In the genomic region with DNA sequence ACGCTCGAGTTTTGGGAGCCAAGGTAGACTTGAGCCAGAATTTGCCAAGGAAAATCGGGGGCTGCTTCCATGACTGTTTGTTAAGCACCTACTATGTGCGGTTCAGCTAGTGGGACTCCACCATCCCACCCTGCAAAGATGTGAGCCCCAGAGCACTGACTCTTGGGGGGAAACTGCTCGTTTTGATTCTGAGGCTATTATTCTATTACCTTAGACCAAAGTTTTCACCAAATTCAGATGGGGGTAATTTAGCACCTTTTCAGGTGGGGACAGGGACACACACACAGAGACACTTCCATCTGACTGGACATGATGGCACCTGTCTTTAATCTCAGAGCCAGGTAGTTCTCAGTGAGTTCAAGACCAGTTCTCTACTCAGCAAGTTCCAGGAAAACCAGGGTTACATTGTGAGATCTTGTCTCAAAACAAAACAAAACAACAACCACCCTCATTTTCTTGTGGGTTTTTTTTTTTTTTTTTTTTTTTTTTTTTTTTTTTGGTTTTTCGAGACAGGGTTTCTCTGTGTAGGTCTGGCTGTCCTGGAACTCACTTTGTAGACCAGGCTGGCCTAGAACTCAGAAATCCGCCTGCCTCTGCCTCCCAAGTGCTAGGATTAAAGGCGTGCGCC, we compare ENCODE assay signal across 9 mouse cellular contexts. TPM values are rescaled to one million over a fixed set of nuclear protein-coding genes. Genes with fewer than 3 reads are reported as not detected.
A peak's percentile ranks its signal among the peaks of the same experiment; 100 is the strongest.
DNase-seq lines count a peak whose midpoint lies in the region; ATAC-seq lines count a peak whose summit lies in the region.
"Had no signal": no experiment of that assay in that cellular context is flagged by ENCODE, and none has a peak within 500 bp of the region (broad histone marks: within the 10 kb centered on the region; RNA-seq: fewer than 3 reads in every experiment).

No protein-coding gene starts in this region.

- peak overlapping the region; percentile 59 for H3K4me3 ChIP-seq in heart, embryonic 15.5 days
- peak overlapping the region; percentile 65 for H3K4me3 ChIP-seq in hindbrain, embryonic 12.5 days
- H3K4me3 ChIP-seq in midbrain, embryonic 11.5 days (ENCODE audit: low read depth, low read length): peak overlapping the region; percentile 59

- ATAC-seq in heart, embryonic 15.5 days (replicated peaks; ENCODE audit: insufficient number of reproducible peaks, insufficient read depth, low FRiP score, low read depth): no peak
- peak; percentile 24; the same call in 1 of the 2 replicates for ATAC-seq in hindbrain, embryonic 12.5 days (ENCODE audit: low FRiP score)
- no peak; the same call in 1 of the 2 replicates for ATAC-seq in midbrain, embryonic 11.5 days (ENCODE audit: low FRiP score)

- peak overlapping the region; percentile 96 for H3K4me2 ChIP-seq in heart, embryonic 15.5 days
- H3K4me2 ChIP-seq in hindbrain, embryonic 12.5 days (replicated peaks): peak overlapping the region; percentile 92
- H3K4me2 ChIP-seq in midbrain, embryonic 11.5 days: peak overlapping the region; percentile 93

- intact Hi-C loops in left cerebral cortex, postnatal 4 days (cut with DNase I): no loop called here

- H3K27ac ChIP-seq in heart, embryonic 15.5 days: no peak overlapping the region
- H3K27ac ChIP-seq in hindbrain, embryonic 12.5 days: peak overlapping the region; percentile 79; the same call in 1 of the 2 replicates
- no peak overlapping the region for H3K27ac ChIP-seq in midbrain, embryonic 11.5 days (ENCODE audit: low read depth, low read length)

- 45% methylated on average over 8 of the region's 9 CpGs for WGBS in heart, embryonic 15.5 days
- 50% methylated on average over 8 of the region's 9 CpGs for WGBS in hindbrain, embryonic 12.5 days
- WGBS in midbrain, embryonic 11.5 days: 48% methylated on average over 8 of the region's 9 CpGs

- peak overlapping the region; percentile 54; the same call in 1 of the 2 replicates for H3K9ac ChIP-seq in heart, embryonic 15.5 days
- H3K9ac ChIP-seq in hindbrain, embryonic 12.5 days: peak overlapping the region; percentile 84; the same call in 1 of the 2 replicates
- peak overlapping the region; percentile 67 for H3K9ac ChIP-seq in midbrain, embryonic 11.5 days (ENCODE audit: low read length)

- H3K9me3 ChIP-seq in heart, embryonic 15.5 days (replicated peaks): no peaks in the 10 kb centered on the region
- no peaks in the 10 kb centered on the region for H3K9me3 ChIP-seq in hindbrain, embryonic 12.5 days (replicated peaks)
- no peaks in the 10 kb centered on the region for H3K9me3 ChIP-seq in midbrain, embryonic 11.5 days (ENCODE audit: control insufficient read depth, low read length)

- H3K27me3 ChIP-seq in heart, embryonic 15.5 days: peaks cover 62% of the 10 kb centered on the region
- peaks cover 50% of the 10 kb centered on the region for H3K27me3 ChIP-seq in hindbrain, embryonic 12.5 days
- peaks cover 27% of the 10 kb centered on the region for H3K27me3 ChIP-seq in midbrain, embryonic 11.5 days (ENCODE audit: control insufficient read depth, insufficient read depth, low read length)

- H3K4me1 ChIP-seq in heart, embryonic 15.5 days (replicated peaks): peaks cover 10% of the 10 kb centered on the region
- 0 out of 2 replicates have a peak, but pooled peaks cover 2% of the 10 kb centered on the region for H3K4me1 ChIP-seq in hindbrain, embryonic 12.5 days
- H3K4me1 ChIP-seq in midbrain, embryonic 11.5 days (ENCODE audit: control insufficient read depth, insufficient read depth, low read length): peaks cover 5% of the 10 kb centered on the region

- no peak for DNase-seq in heart, adult 18-20 months
- peak; percentile 16 for DNase-seq in adipocyte (ENCODE audit: low spot score)
- DNase-seq in midbrain, embryonic 11.5 days (ENCODE audit: low spot score, missing footprints): peak; percentile 85
- DNase-seq in urinary bladder, postnatal 10 days (ENCODE audit: low spot score): no peak
- DNase-seq in right cerebral cortex, postnatal 10 days (ENCODE audit: low spot score in 2 of 2): no peak
- DNase-seq in left cerebral cortex, postnatal 4 days: no peak

- no peaks in the 10 kb centered on the region for H3K36me3 ChIP-seq in heart, embryonic 15.5 days
- no peaks in the 10 kb centered on the region for H3K36me3 ChIP-seq in hindbrain, embryonic 12.5 days
- no peaks in the 10 kb centered on the region for H3K36me3 ChIP-seq in midbrain, embryonic 11.5 days (ENCODE audit: control insufficient read depth, insufficient read depth, low read length)
- H3K36me3 ChIP-seq: G1E had no signal

RNA-seq across cellular contexts. Expression of gene Slc41a2, which starts 0.4 kb away (rescaled TPM):
- polyA plus RNA-seq in heart, embryonic 15.5 days (2015; fragmentation: Nextera tagmentation; extraction: Ambion mirVana): 0.57 and 0.63 TPM in 2 replicates
- total RNA-seq in heart, adult 18-20 months (2021): 1 to 10 TPM; 1.2 to 3.3 TPM
- polyA plus RNA-seq in hindbrain, embryonic 12.5 days (2016; fragmentation: Nextera tagmentation; extraction: Ambion mirVana): 2.6 and 3.8 TPM in 2 replicates
- 1.5 and 1.7 TPM in 2 replicates for polyA plus RNA-seq in midbrain, embryonic 11.5 days (2014; fragmentation: Nextera tagmentation; extraction: Ambion mirVana)
- 10 to 100 TPM; 32.5 to 38.7 TPM for total RNA-seq in left cerebral cortex, postnatal 4 days (2021)
- polyA plus RNA-seq: G1E had no signal

RNA-seq across cellular contexts. Expression of gene D10Wsu102e, which starts 21.9 kb away (rescaled TPM):
- polyA plus RNA-seq in heart, embryonic 15.5 days (2015; fragmentation: Nextera tagmentation; extraction: Ambion mirVana): 0.30 and 0.38 TPM in 2 replicates
- under 1 TPM; 0.50 to 0.67 TPM for total RNA-seq in heart, adult 18-20 months (2021)
- 1.0 TPM in 2 replicates for polyA plus RNA-seq in hindbrain, embryonic 12.5 days (2016; fragmentation: Nextera tagmentation; extraction: Ambion mirVana)
- polyA plus RNA-seq in midbrain, embryonic 11.5 days (2014; fragmentation: Nextera tagmentation; extraction: Ambion mirVana): 1.0 TPM in 2 replicates
- total RNA-seq in left cerebral cortex, postnatal 4 days (2021): 1 to 10 TPM; 4.1 to 5.3 TPM

Comparison
In these comparisons a context has a peak if more than half of its experiments do, and no peak if none do; other contexts are left out.
1. DNase-seq: peak in adipocyte (single experiment) and midbrain, embryonic 11.5 days (single experiment); none in heart, adult 18-20 months (0 of 2), urinary bladder, postnatal 10 days (single experiment), right cerebral cortex, postnatal 10 days (0 of 2) and left cerebral cortex, postnatal 4 days (single experiment).
2. Peak in every context shown above with its lines, with median percentiles within 50 percentile points of each other: H3K4me2 ChIP-seq, H3K4me3 ChIP-seq and H3K9ac ChIP-seq.